Mouse (Mus musculus): ENCODE data around the gene Ntng1.
A peak's percentile ranks its signal among the peaks of the same experiment; 100 is the strongest.

The Ntng1 gene

DNA sequence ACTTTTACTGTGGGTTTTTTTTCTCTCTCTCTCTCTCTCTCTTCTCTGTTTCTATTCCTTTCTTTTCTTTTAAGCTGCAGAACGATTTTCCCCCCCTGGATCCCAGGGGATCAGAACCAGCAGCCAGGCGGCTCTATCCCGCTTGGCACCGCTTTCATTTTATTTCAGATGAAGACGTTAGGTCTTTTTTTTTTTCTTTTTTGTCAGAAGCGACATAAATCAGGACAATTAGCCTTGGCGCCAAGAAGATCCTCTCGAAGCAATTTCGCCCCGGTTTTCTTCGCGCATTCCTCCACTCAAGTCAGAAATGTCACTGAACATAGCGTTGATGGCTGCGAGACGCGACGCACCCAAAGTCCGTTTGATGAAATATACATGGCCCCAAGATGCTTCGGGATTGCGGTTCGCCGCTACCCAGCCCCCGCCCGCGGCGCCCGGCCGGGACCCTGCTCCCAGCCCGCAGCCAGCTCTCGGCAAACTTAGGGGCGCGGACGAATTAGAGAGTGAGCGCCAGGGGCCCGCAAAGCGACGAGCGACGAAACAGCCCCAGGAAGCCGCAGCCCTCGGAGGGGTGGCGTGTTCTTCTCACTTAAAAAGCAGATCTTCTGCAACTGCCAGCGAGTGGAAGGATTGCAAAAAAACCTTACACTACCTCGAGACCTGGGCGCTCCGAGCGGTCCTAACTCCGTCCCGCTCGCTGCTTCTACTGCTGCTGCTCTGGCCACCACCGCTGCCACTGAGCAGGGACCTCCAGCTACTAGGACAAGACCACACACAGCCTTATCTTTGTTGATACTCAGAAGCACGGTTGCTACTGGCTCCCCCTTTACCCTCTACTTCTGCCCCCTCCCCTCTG lies at the start of gene Ntng1:
Gene Ntng1 (minus strand): TSS at position 806 of the 856 bp plus-strand sequence.
- DNase-seq (ENCODE audit: low read depth), result no peak

DNA sequence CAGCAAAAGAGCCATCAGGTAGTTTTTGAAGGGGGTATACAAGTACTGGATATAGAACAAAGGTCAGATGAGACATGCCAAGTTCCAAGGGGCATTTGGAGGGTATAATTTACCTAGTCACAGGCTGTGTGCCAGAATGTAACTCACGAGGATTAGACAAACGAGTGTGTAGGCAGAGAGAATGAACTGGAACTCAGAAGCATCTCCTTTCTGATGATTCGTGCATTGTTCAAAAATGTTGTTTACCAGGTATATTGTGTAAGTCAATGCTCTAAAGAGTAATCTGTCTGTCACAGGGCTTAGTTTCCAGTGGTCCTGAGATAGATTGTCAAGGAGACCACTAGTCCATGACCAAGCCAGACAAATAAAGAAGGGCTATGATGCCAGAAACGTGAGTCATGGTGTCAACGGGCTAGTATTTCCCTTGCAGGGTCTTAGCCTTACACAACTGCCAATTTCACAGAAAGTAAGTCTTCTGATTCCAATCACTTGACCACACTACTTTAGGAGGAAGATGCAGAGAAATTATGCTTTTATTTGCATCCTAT lies 43.7 kb upstream of the Ntng1 start:
- no peak for DNase-seq (ENCODE audit: low read depth)

DNA sequence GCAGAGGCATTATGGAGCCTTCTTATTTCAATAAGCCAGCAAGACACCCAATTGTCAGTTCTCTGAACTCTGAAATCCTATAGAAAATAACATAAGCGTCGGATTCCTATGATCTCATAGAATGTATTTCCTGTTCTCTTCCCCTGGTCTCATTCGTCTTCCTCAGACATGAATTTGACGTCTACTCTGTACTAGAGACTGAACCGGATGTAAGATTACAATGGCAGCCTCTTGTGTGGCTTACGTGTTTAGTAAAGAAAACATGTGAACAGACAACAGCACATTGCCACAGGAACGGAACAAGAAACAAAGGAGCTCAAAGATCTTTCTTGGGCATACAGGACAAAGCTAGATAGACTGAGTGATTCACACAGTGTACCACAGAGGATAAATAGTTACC lies 5.3 kb upstream of the Ntng1 start:
- DNase-seq (ENCODE audit: low read depth), result no peak

DNA sequence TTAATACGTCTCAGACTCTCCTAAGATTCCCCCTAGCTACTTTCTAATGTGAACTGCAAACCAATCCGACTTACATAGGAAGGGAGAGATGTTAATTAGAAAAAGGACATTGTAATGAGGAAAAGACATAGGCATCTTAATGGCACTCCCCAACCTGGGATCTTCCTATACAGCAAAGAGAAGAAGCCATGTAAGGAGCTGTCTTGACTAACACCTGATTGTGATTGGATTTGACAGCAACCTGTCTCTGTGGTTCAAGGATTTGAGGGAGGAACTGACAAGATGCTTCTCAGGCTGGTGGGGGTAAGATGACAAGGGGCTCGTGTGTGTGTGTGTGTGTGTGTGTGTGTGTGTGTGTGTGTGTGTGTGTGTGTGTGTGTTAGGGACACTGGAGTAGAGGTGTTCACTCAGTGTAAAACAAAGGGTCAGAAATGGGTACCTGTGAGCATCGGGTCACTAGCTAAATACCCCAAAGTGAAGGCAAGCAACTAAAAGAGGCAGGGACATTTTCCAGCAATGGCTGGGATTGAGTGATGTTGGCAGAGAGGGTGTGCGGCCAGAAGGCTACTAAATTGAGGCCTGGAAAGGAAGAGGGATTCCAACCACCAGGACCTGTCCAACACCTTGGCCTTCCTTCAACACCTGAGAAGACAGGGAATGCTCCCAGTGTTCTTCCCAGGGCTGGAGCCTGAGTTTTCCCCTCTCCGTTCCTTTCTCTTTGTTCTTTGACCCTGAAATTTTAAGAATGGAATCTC lies 667 bp upstream of the Ntng1 start:
- no peak for DNase-seq (ENCODE audit: low read depth)

DNA sequence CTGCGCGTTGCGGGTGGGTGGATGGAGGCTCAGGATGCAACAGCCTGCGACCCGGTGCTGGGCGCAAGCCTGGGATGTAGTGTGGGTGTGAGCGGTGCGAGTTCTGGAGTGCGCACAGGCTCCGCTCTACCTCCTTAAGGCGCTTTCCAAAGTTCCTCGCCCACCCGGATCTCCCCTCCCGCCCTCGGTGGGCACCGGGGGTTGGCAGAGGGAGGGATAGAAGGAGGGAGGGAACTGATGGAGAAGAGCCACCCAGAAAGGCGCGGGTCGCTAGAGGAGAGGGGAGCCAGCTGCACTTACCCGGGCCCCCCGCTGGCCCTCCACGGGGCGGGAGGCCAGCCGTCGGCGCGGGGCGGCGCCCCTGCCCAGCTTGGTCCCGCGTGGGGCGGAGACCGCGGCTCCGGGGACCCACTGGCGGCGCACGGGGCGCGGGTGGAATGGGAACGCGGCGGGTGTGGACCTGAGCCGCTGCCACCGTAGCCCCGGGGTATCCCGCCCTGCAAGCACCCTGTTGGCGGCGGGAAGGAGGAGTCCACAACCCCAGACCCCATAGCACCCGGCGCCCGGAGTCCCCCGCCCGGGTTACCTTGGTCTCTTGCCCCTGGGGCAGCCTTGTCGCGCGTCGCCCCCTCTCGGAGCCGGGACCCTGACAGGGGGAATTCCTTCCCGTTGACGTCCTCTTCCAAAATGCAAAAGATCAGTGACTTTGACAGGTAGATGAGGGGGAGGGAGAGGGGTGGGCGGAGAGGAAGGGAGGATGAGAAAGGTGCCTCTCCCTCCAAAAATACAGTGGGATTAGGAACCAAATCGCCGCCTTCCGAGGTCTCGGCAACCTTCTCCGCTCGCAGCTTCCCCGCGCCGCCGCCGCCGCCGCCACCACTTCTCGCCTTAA lies 1.3 kb downstream of the Ntng1 start:
- no peak for DNase-seq (ENCODE audit: low read depth)

DNA sequence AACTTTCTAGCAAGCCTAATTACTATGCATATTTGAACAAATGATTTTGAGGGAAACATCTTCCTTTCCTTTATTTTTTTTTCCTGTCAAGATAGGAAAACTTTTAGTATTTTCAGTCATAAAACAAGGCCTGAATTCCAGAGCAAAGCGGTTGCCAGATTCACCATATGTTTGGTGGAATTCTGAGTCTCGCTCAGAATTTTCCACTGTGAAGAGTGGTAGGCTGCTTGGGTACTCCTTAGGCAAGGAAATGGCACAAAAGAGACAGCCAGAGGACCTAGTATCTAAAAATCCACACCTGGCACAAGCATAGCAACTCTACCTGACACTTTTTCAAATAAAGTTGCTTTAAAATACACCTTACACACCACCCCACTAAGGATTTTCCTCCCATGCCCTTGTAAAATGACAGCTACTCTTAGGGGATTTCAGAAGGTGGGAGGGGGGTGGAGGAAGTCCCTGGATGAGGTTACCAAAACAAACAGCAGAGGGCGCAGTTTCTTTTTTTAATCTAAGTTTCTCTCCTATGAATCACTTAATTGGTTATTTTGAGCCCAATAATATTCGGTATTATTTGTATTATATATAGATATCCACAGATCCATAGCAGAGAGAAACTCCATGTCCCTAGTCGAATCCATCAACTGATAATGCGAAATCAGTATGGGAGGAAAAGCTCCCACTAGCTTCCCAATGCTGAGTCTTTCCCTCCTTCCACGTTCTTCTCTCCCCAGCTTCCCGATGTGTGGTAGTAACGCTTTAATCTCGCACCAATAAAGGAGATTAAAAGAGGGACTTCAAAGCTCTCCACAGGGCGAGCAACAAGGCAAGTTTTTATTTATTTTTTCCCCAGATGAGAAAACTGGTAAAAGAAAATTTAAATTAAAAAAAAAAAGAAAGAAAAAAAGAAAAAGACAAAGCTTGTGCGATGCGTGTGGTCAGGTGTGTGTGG lies 2.2 kb downstream of the Ntng1 start:
- DNase-seq (ENCODE audit: low read depth), result peak; percentile 16

DNA sequence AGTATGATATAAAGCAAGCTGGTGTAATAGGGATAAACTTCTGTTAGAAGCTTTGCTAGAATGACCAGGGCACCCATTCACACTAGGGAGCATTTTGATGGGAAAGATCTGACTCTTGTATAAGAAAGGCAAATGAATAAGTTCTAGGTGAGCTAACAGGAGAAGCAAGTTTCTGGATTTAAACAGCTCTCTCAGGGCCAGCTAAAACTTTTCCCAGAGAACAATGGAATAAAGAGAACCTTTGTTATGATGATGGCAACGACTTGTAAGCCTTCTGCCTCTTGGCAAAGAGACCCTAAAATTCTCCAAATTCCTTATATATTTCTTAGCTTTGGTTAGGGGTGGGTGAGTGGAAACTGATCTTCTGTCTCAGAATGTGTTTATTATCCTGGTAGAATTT lies 7.7 kb downstream of the Ntng1 start:
- no peak for DNase-seq (ENCODE audit: low read depth)

DNA sequence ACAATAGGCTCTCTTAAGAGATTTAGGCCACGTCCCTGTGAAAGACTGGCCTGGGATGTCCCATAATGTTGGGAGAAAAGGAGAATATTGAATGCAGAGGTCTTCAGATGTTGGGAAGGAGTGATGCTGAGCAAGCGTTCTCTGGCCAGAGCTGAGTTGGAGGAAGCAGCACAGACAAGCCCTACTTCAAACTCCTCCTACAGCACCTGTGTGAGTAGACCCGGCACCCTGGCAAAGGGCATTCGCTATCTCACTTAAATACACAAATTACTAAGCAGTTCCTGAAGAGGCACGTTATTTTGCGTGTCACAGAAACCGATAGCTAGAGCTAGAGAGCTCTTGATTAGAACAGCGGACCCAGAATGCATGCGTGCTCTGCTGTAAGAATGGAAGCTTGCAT lies 10.7 kb downstream of the Ntng1 start:
- DNase-seq (ENCODE audit: low read depth), result no peak

DNA sequence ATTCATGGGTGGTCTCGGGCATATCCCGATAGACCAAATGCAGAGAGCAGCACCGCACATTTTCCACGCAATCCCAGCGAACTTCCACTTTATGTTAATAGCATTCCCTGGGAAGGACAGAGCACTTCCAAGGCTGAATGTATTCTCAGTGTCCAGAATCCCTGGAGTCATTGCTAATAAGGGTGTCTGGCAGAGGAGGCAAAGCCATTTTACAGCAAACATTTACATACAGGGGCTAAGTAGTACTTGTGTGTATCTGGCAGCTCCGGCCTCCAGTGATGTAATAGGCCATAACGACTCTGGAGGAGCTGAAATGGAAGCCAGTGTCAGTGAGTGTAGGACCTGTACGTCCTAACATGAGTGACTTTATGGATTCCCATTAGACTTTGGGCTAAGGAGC lies 11.5 kb downstream of the Ntng1 start:
- DNase-seq (ENCODE audit: low read depth), result no peak

DNA sequence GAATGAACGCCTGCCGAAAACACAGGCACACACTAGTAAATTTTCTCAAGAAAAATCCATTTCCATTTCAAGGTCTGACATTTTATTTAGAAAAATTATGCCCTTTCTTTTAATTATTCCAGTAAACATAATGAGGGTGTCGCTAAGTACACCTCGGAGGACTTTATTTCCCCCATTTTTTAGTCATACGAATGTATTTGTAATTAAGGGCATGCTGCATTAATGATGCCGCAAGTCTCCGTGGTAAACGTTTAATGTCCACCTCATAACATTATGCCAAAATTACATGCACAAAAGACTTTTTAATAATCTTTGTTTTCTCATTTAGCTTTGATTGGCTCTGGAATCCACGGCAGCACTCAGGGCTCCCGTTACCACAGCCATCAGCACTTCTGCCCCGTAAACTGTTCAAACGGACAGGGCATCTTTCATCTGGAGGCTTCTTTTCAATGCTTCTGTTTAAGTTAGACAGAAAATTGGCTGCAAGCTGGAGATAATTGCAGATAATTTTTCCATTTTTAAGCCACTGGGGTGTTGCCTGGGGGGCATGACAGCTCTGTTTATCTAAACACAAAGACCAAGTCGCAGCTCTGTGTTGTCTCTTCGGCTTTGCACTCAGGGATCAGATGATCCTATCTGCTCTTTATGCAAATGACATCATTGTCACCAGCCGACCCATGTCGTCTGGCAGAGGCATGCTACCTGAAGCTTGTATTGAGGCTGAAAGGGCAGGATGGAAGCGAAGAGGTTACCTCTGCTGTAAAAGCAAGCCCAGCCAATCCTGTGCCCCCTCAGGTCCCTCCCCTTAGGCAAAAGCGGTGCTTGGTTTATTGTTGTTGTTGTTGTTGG lies 12.5 kb downstream of the Ntng1 start:
- DNase-seq (ENCODE audit: low read depth), result no peak

DNA sequence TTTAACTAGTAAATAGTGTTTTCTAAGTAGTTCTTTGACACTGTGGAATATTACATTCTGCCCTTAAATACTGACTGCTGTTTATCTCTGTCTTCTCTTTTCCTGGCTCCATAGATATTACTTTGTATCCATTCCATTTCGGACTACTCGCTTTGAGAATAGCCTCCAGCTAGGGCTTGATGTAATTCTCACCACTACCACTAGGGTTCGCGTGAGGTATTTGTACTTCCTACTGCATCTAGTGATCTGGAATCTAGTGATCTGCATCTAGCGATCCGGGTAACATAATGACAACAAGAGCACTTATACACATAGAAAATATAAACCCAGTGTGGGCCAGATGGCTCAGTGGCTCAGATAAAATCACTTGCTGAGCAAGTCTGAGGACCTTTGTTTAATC lies 14.2 kb downstream of the Ntng1 start:
- no peak for DNase-seq (ENCODE audit: low read depth)

DNA sequence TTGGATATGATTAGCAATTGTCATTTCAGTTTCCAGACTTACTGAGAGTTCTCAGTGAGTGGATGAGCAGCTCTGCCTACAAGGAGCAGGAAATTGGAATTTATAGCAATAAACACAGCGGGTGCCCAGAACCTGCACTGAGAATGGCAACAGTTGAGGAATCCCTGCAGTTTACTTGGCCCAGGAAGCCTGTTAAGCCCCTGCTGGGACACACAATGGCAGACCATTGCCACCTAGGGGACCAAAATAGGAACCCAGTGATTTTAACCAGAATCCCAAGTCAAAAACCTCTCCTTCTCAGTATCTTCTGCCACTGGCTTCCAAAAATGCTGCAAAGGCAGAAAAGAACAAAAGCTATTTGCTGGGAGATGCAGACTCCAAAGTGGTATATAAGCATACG lies 37.8 kb downstream of the Ntng1 start:
- no peak for DNase-seq (ENCODE audit: low read depth)

DNA sequence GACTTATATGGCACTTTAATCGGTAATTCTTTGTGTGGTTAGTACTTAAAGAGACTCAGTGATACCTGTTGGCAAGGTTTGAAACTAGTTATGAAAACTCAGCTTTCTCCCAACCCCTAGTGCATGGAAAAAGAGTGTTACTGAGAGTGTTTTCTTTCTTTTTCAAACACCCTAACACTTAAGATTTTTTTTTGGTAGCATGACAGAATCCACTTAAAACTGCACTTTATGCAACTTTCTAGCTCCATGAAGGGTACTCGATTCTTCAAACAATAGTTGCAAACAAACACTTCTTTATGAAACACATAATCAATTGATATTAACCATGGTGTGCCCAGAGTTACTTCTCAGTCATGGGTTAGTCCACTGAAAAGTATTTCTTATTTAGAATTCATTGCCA lies 49.4 kb downstream of the Ntng1 start:
- no peak for DNase-seq (ENCODE audit: low read depth)

DNA sequence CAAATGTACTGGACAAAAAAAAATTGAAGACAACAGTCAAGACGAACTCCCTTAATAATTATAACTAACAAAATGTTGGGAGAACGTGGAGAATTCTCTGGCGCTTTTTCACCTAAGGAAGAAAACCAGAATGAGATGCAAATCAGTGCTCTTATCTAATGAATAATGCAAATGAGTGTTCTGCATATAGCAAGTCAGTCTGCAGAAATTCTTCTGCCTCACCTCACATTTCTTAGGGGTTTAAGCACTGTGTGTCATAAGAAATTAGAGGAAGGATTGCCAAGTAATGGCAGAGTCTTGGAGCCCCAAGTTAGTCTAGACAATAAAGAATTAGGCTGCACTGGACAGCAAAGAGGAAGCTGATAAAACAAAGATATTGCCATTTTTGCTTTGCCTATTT lies 49.8 kb downstream of the Ntng1 start:
- DNase-seq (ENCODE audit: low read depth), result no peak

DNA sequence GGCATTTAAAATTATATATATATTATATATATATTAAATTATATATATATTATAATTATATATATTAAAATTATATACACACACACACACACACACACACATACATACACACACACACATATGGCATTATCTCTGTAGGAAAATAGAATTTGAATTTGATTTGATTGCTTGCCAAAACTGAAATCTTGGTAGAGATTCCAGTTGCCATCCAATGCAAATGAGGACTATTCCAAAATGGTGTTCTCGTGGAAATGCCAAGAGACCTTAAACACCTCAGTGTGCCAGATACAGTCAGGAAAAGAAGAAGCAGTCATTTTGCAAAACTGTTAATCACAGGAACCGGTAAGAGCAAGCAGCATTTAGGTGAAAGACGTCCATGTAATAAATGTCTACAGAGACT lies 51.3 kb downstream of the Ntng1 start:
- DNase-seq (ENCODE audit: low read depth), result no peak

DNA sequence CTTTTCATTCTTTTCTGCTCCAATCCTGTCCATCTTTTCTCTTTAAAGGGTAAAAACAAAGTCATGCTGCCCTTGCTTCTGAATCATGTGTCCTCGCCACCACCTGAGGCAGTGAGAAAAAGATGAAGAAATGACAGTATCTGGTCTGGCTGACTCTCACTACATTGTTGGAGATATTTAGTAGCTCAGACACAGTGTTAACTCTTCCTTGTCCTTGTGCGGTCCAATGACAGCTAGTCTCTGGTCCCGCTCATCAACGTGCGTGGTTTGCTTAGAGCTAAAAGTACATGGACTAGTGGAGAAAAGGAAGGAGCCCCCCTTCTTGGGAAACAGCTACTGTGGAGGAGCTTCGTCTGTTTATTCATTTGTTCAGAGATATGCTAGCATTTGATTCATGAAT lies 56.6 kb downstream of the Ntng1 start:
- DNase-seq (ENCODE audit: low read depth), result no peak

DNA sequence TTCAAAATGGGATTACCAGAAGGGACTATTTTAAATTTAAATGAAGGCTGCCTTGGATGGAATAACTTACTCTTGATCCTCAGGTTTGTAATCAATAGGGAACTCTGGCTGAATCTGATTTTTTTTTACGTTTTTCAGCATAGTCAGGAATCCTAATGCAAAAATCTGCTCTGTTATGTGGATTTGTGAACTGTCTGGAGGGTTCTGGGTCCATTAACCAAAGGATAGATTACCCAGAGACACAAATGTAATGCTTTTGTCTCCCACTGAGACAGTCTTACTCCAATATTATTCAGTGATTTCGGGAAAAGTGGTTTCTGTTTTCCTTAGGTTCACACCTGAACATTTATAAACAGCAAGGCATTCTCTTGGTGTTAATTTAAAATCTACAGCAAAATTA lies 58.5 kb downstream of the Ntng1 start:
- no peak for DNase-seq (ENCODE audit: low read depth)

DNA sequence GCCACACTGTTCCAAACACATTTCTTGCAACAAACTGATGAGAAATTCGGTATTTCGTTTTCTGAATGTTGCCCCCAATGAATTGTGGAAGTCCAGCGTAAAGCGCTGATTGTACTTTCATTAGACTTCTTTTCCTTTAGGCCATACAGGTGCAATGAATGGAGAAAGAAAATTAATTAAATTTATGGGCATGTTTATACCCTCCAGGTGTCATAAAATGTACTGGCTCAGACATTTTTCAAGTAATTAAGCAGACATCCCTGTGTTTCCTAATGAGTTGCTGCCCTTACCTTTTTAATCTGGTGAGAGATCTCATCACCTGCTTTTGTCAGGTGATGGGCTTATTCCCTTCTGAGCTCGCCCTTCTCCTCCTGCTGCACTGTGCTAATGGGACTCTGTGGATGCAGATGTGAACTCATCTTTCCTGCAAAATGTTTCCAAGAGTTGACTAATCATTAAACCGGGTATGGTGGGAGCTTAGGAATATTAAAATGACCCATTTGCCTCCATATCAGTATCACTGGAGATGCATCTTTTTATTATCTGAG lies 79.0 kb downstream of the Ntng1 start:
- no peak for DNase-seq (ENCODE audit: low read depth)

DNA sequence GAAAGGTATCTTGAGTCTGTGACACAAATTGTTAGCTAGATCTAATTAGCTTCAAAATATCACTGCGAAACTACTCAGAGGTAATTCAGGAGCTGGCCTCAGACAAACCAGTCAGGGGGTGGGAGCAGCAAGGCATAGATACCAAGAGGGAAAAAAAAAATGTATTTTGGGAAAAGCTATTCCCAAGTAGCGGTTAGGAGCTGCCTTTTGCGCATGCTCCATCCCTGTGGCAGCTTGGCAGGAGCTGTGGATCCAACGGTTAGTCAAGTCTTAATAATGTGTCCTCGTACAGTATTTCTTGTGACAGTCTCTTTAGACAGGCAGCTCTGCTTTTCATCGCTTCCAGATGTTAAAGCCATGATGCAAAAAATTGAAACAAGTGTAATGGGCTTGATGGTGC lies 87.9 kb downstream of the Ntng1 start:
- no peak for DNase-seq (ENCODE audit: low read depth)

DNA sequence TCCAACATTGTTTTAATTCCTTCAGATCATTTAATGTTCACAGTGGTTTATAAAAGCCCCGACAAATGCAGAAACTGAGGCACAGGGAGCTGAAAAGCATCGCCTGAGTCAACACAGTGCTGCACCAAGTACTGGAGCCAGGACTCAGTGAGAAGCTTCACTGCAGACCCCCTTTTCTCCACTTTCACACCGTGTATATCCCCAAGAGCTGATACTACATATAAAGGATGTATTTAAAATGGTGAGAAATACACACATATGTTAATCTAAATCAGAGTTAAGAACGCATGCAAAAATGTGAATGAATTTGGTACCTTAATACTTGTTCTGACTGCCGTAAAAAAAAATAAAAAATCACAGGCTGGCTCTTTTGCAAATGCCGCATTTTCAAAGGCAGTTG lies 88.4 kb downstream of the Ntng1 start:
- DNase-seq (ENCODE audit: low read depth), result no peak

All from naive thymus-derived CD4-positive, alpha-beta T cell, adult 2 months (primary cell).